Mouse (Mus musculus) CD4-positive, CD25-positive, alpha-beta regulatory T cell, adult 4 months (primary cell): ENCODE results near the gene Mms22l. TPM values are rescaled to one million over a fixed set of nuclear protein-coding genes. Genes with fewer than 3 reads are reported as not detected.
"Not testable (repeated sequence)": the region's sequence is repeated elsewhere in the genome, so short reads cannot be mapped to it uniquely, and the experiment has no call there.

ENCODE experiments used
- ATAC-seq: one replicate; pipeline ENCODE4 v1.8.0; 2017
- polyA plus RNA-seq, 2 experiments: library from polyadenylated mRNA; unstranded; fragments of 100-300 nt; shearing (Covaris generic); gene quantifications; one replicate each; pipeline ENCODE4 v1.2.1; 2017

Mms22l gene
- 1 to 10 TPM; 2.6 to 4.7 TPM for polyA plus RNA-seq

DNA sequence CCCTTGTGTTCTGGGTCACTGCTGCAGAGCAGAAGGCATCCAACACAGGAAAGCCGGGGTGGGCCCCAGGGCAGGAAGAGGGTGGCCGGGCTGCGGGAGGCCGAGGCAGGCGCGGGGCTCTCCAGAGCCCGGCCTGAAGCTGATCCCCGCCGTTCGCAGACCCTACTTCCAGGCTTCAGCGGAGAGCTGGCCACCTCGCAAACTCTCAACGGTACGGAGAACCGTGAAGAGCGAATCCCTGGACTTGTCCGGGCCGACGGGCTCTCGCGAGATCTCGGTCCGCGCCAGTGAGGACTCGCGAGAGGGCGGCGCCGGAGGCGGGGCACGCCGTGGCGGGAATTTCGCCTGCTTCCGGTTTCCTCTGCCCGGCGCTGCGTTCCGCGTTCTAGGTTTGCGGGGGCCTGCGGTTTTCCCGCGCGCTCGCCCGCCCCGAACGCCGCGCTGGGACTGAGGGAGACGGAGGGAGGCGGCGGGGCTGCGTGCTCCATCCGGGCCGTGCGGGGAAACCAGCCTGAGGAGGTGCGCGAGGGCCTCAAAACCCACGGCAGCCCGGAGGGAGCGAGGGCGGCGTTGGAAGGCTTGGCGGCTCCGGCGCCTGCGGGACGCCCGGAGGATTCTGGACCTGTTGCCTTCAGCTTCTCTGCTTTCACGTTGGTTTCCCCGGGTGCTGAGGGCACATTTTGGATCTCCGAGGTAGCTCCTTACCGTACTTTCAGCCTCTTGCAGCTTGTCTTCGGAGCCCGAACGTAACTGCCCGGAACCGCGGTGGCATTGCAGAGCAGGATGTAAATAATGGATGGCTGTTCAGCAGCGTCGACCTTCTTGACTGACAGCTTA, at the start of gene Mms22l:
TSS of gene Mms22l (plus strand) at position 336 of the 837 bp plus-strand sequence.
- ATAC-seq: peak; percentile 87

DNA sequence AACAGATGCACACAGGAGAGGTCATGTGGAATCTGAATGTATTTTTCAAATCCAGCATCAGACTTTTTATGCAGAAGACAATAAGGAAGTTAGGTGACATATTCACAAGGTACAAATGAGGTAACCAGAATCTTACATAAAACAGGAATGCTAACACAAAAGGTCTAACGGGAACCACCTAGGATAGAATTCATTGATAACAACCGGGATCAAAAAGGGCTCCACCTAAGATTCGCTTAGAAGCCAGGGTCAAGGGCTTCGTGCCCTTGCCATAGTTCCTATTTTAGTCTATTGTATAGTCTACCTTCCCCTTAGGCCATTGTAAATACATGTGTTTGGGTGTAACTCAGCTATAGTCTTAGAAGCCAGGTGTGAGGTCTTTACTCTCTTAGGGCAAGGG, 12.2 kb upstream of the Mms22l start:
- ATAC-seq: not testable (repeated sequence)

DNA sequence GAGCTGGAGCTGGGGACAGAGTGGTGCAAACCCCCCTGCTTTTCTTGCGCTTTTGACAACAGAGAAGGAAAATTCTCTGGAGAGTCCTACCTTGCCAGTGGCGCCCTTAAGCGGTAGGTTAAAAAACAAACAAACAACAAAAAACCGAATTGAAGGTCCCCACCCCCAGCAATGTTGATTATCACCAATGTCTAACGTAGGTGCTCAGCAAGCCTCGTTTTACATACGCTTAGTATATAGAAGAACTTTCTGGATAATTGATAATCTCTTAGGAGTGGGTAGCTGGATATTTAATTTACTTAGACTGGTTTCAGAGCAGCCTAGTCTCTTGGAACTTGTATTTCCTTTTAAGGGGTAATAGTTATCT, 685 bp downstream of the Mms22l start:
- no peak for ATAC-seq

DNA sequence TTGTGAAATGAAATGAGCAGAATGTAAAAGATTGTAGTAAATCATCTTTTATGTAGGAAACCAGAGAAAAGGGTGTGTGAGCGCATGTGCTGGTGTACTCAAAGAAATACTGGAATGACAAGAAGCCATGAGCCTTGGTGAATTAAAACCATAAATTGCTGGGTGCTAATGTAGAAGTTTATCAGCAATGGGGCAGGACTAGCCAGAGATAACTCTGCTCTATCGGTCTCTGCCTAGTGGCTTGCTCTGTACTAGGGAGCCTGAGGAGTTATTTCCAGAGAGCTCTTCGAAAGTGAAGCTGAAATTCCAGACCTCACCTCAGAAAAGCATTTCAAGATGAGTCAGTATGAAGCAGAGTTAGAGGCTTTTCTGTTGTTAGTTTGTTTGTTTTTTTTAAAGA, 12.9 kb downstream of the Mms22l start:
- ATAC-seq: no peak

DNA sequence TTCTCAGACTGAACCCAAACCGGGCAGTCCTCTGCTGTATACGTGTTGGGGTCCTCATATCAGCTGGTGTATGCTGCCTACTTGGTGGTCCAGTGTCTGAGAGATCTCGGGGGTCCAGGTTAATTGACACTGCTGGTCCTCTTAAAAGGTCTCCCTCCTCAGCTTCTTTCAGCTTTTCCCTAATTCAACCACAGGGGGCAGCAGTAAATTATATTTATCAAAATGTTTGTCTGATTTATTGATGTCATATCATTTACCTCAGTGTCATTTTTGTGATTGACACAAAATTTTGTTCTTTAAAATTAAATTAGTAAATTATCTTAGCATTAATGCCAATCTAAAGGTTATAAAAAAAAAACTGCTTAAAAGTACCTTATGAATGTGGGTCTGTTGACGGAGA, 40.7 kb downstream of the Mms22l start:
- peak; percentile 57 for ATAC-seq

DNA sequence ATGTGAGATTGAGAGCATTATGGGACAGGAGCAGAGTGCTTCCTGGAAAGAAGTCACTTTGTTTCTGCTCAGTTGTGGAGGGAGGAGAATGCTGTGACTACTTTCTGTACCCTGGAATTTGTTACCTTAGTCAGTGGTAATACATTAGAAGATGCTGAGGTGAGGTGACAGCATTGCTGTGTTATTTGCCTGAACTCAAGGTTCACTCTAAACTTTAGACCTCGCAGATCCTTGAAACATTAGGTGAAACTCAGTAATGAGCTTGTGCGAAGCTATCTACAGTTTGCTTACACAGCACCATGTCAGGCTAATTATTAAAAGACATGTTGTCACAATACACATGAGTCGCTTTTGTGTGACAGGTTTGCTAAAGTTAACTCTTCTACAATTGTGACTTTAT, 47.2 kb downstream of the Mms22l start:
- no peak for ATAC-seq

DNA sequence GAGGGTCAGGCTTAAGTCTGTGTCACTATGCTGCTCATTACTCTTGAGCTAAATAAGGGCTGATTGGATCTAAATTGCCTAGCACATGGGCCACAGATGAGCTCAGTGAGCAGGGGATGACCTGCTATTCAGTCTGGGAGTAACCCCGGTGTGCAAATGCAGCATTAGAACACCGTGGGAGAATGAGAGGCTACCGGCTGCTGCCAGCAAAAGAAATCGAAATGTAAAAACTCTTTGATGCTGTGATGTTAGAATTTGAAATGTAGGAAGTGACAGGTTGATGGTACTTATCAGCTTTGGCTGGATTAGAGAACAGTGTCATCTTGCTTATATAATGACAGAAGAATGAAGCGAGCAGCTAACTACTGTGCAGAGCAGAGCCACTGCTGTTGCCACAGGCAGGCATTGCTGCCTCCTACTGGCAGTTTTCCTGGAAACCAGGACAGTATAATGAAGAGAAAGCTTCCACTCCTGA, 48.5 kb downstream of the Mms22l start:
- ATAC-seq: peak; percentile 63

DNA sequence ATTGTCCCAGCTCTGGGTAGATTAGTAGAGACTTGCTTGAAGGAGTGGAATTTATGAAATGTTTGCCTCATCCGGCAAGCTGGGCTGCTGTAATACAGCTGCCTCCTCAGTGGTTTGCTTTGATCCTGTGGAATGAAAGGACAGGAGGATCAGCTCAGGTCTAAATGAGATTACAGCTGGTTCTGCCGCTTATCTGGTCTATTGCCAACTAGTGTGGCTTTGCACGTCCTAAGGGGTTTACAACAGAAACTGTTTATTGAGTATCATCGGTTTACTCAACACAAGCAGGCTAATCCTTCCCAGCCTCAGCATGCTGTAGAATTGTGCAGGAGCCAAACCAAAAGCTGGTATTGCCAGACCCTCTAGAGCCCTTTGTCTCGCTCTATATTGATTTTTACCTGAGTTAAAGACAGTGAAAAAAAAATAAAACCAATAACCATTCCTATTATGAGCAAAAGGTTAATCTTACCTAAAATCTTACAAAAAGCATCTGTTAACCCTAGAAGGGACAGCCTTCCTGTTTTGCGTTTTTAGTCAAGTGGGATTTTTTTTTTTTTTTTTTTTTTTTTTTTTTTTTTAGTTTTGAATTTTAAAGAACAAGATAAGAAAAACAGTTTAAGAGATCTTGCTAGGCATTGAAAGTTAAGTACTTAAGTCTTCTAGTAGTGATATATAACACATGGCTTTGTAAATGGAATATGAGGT, 60.0 kb downstream of the Mms22l start:
- peak; percentile 39 for ATAC-seq

DNA sequence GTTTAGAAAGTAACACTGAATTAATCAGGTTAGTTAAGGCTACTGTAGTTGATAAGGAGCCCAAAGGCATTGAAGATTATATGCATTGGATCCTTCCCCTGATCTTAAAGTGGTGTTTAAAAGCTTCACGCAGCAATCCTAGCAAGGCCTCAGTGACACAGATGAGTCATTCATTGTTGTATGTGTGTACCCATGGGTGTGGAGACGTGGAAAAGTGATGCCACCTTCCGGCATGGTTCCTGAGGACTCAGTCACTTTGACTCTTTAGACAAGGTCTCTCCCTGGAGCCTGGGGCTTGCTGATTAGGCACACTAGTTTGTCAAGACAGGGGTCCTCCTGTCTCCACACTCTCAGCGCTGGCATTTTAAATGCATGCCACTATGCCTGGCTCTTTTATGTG, 60.9 kb downstream of the Mms22l start:
- ATAC-seq: no peak

DNA sequence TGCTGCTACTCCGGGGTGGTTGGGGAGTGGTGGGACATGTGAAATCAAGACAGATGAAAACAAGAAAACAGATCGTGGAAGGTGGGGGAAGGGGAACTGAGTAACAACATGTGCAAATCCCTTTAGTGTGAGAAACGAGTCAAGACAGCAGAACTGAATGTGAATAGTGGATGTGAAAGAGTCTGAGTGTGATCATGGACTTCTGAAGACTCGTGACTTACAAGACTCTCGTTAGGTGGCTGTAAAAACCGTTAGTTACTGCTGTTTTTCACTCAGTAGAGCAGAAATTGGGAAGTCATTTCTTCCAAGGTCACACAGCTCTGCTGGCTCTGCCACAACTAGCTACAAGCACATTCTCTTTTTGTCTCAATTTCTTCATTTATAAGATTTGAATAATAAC, 71.8 kb downstream of the Mms22l start:
- ATAC-seq: no peak

DNA sequence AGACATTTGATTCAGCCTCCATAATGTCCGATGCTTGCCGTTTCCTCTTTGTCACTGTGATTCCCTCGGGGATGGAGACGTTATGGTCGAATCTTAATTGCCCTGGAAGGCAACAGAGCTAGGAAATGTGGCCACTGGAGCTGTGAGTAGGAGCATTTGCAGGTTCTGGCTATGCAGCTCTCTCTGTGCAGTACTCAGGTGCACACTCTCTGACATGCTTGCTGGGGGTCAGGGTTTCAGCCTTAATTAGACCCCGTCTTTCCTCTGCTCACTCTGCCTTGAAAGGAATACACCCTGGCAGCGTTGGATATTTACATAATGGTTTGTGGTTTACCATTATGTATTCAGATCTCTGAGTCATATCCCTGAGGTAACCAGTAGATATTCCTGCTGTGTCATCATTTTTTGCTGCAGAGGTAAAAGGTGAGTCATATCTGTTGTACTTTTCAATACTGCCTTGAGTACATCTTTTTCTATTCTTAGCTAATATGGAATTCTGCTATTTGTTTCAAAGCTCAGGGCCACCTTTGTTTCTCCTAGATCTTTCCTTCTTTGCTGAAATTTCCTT, 72.8 kb downstream of the Mms22l start:
- peak; percentile 84 for ATAC-seq

DNA sequence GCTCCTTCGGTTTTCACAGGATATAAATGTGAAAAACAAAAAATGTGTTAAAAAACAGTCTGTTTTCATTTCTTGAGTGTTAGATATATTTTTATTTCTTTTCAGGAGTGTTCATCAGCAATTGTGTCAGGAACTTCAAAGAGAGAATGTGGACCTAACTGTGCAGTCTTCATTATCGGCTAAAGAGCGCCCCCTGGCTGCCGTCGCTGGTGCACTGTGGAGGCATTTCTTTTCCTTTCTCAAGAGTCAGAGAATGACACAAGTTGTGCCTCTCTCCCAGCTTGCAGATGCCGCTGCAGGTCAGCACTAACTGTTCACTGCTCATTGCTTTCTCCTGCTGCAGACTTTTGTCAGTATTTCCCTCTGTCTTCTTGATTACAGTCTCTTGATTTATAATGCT, 78.0 kb downstream of the Mms22l start:
- ATAC-seq: peak; percentile 88

DNA sequence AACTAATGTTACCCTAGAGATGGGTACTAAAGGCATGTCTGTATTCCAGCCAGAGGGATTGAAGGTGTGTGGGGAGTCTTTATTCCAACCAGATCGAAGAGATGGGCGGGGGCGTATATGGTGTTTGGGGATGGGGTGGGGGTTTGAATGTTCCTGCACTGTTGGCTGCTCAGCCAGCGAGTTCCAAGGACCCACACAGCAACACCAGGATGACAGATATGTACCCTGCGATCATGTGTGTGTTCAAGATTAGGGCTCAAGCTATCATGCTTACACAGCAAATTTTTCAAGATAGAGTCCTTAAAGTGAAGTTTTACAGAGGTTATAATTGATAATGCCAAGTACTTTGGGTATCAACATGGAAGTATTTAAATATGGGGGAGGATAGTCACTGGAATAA, 81.3 kb downstream of the Mms22l start:
- ATAC-seq: no peak

DNA sequence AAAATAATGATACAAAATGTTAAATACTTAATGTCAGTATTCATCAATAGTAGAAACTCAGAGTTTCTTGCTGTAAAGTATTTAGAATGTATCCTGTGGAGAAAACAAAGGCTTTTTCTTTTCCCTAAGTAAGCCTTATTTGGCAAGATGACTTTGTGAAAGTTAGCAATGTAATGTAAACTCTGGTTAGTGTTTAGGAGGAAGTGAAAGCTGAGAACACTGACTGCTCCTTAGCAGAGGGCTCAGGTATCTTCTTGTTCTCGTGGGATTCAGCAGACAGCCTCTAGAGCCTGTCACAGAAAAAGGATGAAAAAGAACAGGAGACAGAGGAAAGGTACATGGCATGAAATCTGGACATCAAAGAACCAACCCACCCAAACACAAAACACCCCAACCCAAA, 86.0 kb downstream of the Mms22l start:
- ATAC-seq: no peak

DNA sequence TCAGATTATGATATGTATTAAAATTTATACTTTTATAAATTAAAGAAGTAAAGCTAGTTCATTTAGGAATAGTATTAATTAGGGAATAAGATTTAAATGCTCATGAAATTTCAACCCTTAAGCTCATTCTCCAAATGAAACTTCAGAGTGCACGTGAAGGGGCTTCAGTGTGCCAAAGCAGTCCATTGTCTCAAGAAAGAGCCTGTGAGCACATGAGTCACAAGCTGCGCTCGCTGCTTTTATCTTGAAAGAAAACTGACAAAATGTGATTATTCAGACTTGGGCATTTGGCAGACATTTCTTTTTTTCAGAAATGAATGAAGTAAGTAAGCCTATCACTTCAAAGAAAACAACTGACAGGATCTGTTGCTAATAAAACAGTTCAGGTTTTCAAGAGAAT, 87.7 kb downstream of the Mms22l start:
- ATAC-seq: no peak

DNA sequence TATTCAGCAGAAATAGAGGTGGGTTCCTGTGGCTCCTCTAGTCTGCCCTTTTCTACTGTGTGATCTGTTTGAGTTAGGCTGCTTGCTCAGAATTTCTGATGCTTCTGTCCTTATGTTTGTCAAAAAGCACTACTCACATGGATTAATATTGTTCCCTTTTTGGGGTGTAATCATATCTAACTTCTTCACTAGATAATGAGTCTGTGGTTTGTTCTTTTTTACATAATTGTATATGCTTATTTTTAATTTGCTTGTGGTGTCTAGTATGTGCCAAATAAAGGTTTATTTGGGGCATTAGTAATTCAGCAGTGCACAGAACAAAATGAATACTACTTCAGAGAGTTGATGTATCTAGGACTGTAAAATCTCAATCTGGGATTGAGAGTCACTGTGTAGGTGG, 98.6 kb downstream of the Mms22l start:
- ATAC-seq: no peak

DNA sequence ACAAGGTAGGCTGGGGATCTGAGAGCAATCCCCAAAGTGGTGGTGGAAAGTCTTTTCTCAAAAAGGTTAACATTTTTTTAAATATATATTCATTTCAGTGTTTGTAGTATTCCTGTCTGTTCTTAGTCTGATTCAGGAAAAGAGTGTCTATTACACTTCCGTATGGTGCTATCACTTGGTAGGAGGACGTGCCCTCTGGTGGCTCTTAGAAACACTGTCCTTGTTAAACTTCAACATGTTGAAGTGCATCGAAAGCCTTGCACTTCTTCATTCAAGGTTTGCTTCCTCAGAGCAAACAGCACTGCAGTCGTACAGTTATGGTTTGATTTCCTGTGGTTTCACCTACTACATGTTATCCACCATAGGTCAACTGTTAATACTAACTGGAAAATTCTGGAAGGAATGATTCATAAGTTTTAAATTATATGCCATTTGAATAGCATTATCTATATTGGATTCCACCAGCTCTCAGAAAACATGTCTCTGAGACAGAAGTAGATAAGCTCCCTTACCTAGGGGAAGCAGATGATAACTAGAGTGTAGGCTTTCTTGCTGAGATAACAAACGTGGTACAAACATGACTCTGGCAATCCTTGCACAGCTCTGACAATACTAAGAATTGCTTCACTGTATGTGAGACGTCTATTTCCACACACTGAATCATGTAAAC, 100.8 kb downstream of the Mms22l start:
- no peak for ATAC-seq

DNA sequence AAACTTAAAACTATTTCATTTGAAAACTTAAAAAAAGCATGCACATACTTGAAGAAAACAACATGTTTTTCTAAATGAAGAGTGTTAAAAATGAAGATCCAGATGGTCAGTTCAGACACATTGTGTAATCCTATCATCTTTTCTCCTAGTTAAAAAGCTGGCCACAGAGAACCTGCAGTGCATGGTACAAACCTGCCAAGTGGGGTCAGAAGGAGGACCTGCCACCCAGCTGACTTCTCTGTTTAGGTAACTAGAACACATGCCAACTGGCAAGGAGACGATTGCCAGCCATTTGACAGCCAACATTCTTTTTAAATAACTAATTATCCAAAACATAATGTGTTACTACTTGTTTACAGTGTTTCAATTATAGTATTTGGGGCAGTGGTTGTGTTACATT, 102.4 kb downstream of the Mms22l start:
- no peak for ATAC-seq

DNA sequence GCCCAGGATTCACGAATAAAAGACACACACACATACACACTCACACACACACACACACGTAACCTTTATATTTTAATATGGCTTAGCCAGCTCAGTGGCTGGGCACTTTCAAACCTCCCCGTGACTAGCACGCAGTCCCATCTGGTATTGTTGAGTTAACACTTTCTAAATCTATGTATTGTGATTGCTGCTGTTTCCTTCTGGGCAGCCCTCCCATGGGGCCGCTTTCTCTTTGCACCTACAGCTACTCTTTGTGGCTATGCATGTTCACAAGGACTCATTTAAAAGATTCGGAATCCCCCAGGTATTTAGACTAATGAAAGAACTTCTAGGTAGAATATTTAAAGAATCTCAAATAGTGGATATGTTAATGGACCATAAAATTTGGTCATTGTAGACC, 105.5 kb downstream of the Mms22l start:
- ATAC-seq: no peak

DNA sequence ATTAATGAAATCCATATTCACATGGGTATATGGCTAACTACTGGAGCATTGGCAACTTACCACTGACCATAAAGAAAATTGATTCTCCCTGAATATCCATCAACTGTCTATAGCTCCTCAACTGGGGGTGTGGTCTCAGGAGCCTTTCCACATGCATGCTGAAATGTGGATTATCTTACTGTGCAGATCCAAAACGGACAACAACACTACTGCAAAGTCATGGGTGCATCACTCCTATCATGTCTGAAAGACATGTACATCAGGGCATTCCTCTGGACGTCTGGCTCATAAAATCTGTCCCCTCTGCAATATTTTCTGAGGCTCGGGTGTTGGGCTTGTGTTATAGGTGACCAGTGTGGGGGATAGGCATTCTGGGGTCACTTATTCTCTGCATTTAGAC, 112.8 kb downstream of the Mms22l start:
- ATAC-seq: no peak

DNA sequence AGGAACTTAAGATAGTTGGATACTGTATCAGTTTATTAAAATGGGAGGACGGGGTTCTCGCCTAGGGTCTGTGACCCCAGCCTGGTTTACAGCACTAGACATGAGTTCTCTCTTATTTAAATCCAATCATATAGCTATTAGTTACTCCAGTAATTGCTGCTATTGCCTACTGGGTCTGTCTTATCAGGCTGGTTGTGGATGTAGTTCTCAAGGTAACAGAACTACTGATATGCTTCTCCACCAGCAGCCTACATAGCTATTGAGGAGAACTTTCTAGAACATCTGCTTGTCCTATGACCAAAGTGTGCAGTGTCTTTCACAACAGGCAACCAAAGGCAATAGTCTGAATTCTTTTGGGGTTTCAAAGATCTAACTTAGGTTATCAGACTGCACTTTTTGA, 113.3 kb downstream of the Mms22l start:
- no peak for ATAC-seq

DNA sequence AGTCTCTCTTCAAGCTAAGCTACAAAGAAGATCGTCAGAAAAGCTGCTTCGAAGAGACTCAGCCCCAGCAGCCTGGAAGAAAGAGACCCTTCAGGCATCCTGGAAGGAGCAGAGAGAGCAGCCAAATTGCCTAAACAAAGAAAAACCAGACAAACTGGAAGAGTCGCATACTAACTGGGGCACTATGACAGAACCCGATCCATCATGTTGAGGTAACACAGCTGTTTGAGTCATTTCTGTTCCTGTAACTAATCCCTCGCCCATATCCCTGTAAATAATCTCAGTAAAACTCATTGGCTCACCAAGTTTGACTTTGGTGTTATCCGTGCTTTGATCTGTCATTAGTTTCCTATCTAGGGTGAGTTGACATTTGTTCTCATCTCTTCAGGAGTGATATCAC, 123.8 kb downstream of the Mms22l start:
- no peak for ATAC-seq

DNA sequence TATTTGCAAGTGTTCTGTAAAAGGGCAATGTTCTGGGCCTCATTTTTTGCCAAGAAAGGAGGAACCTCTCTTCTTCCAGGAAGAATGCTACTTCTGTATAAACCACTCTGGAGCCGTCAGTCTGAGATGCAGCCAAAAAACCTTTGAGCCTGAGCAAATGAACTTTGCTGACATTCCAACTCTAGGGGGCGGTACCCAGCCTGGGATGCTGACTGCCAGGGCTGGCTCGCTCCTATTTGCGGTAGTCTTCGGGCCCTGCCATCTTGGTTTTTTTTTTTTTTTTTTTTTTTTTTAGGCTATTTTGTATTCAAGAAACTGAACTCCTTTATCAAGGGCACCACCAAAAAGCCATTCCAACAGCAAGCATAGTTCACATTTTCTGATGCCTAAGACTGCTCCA, 124.2 kb downstream of the Mms22l start:
- ATAC-seq: no peak
